Mouse (Mus musculus) G1E-ER4 (cell line): ENCODE results near the gene Zcrb1. TPM values are rescaled to one million over a fixed set of nuclear protein-coding genes. Genes with fewer than 3 reads are reported as not detected.

ENCODE experiments used
- GATA1 ChIP-seq: IDR thresholded peaks from one replicate; pipeline ENCODE4 v1.8.0; 2012; ENCODE audit warnings: low read length, inconsistent platforms
- polyA plus RNA-seq: library from polyadenylated mRNA; stranded (reverse); fragments of >175 nt; gene quantifications from 2 replicates; pipeline ENCODE4 v1.2.3, GENCODE M21; 2012

Gene Zcrb1
- polyA plus RNA-seq, result 98.1 and 155 TPM in 2 replicates

DNA sequence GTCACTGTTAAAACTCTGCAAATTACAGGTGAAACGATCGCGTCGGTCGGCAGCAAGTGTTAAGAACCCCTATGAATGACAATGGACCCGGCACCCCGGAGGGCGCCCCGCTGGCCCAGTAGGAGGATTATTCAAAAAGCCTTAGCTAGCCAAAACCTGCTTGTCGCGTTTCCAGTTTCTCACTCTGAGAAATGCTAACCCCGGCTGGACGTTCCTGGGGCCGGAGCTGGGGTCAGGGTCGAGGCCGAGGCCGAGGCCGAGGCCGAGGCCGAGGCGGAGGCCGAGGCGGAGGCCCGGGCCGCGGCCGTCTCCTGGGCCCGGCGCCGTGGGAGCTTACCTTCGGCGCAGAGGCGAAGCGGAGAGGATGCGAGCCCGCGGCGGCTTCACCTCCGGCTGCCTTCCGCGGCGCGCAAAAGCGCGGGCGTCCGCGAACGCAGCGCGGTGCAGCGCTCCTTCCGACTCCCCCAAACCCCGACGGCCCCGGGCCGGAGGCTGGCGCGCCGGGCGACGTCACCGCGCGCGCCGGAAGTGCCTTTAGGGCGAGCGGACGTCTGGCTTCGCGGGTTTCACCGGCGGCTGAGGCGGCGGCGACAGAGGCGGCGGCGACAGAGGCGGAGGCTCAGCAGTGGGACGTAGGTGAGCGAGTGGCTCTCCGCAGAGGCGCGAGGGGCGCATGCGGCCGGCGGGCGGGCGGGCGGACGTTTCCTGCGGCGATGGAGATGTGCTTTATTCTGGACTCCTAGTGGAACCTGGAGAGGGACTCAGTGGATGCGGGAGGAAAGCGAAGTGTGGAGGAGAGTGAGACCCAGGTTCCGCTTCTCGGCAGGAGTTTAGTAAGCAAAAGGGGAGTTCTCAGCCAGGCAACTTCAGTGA, at the start of gene Zcrb1, which contains the start of gene Pphln1:
TSS of gene Zcrb1 (minus strand) at position 509 of the 873 bp plus-strand sequence.
TSS of gene Pphln1 (plus strand) at position 525 of the 873 bp plus-strand sequence.
- TF ChIP-seq GATA1, result no peak

DNA sequence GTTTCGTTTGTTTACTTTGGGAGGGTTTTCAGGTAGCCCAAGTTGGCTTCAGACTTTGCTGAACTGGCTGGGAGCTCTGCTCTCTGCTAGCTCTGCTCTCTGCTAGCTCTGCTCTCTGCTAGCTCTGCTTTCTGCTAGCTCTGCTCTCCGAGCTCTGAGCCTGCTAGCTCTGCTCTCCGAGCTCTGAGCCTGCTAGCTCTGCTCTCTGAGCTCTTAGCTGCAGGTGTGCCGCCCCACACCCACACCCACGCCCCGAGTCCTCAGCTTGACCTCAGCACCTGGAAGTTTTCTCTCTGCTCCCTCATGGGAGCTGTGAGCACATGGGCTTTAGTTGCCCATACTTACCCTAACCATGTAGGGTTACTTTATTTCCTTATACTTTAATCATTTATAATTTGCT, 45.5 kb upstream of the Zcrb1 start:
- no peak for TF ChIP-seq GATA1

DNA sequence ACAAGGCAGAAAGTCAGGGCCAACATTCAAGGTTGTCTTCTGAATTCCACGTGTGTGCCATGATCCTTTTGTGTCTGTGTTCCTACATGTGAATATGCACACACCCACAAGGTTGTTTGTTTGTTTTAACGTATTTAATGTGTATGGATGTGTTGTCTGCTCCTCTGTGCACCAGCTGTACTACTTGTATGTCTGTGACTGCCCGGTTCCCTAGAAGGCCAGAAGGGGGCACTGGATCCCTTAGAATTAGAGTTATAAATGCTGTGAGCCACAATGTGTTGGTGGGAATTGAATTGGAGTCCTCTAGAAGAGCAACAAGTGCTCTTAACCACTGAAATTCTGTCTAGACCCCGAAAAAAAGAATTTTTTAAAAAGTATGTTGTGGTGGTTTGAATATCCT, 44.1 kb upstream of the Zcrb1 start:
- no peak for TF ChIP-seq GATA1

DNA sequence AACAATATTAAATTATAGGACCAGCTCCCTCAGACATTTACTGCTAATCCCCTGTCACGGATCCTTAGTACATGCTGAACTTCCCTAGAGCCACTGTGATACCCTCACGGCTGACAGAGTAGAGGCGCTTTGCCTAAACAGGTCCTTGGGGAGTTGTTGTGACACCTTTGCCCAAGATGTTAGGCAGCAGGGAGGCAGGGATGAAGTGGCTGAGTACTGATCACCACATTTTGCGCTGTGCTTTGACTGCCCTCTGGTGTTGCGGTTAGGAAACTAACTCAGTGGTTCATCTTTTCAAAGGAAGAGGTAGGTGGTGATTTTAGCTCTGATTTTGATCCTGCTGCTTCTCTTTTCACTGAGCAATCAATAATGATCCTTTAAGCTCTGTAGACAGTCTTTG, 40.5 kb upstream of the Zcrb1 start:
- TF ChIP-seq GATA1, result no peak

DNA sequence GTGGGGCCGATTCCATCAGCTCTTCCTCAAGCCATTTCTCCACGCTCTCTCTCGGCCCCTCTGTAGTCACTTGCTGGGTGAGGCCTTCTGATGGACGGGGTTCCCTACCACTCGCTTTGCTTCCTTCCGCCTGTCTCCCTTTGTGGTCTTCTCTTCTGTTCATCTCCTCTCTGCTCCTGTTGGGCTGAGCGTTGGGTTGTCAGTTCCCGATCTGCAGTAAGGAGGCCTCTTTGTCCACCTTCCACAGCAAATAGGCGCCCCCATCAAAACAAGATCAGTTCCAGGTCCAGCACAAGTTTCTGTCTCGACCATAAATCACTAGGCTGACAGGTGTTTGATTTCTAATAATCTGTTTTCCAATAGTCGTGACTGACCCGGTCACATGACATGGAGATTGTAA, 37.9 kb upstream of the Zcrb1 start:
- no peak for TF ChIP-seq GATA1

DNA sequence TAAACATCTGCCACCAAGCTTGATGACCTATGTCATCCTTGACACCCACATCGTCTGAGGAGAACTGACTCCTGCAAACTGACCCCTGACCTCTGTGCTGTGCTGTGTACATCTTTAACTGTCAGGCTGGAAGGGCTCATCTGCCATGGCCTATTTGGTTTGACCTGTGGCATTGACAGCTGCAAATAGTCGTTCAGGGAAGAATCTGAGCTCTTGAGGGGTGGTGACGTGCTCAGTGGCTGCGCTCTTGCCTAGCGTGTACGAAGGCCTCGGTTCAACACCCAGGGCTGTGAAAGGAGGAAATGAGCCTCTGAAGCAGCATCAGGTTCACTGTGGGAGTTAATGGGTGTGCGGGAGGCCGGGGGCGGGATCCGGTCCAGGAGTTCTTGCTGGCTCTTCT, 35.7 kb upstream of the Zcrb1 start:
- TF ChIP-seq GATA1, result no peak

DNA sequence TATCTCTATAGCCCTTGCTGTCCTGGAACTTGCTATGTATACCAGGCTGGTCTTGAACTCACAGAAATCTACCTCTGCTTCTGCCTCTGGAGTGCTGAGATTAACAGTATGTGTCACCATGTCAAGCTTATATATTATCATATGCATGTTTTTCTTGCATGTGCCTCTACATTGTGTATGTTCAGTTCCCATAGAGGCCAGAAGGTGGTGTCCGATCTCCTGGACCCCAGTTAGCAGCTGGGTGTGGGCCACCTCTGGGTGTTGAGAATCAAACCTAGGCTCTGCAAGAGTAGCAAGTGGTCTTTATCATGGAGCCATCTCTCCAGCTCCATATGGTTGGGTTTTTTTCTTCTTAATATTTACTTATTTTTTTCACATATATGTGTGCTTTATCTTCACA, 24.4 kb upstream of the Zcrb1 start:
- TF ChIP-seq GATA1, result no peak

DNA sequence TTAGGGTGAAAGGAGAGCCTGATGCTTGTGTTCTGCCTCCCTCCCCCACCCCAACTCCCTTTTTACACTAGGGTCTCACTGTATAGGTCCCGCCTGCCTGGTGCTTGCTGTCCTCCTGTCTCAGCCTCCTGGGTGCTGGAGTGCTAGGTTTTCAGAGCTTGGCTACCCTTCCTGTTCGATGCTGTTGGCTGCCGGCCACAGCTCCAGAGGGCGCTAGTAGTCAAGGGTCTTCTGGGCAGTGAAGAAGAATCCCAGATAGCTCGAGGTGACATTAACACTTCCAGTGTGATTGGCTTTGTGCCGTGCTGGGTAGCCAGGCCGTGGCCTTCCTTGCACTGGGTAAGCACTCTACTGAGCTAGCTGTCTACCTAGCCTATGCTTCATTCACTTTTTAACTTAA, 22.5 kb upstream of the Zcrb1 start:
- TF ChIP-seq GATA1, result no peak

DNA sequence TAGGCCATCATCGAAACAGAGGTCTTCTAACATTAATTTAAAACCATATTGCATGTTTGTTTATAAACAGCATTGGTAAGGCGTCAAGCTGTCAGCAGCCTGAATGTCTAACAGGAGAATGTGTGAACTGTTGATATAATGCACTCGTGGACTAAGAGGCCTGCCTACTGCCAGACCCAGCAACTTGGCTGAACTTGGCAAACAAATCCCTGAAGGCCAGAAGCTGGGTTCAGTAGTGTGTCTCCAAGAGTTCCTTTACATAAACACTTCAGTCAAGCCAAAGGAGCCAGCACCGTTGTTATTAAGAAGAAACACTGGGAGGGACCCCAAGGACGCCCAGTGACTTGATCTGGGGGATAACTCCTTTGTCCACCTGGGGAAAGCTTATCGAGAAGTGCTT, 18.2 kb upstream of the Zcrb1 start:
- TF ChIP-seq GATA1, result no peak

DNA sequence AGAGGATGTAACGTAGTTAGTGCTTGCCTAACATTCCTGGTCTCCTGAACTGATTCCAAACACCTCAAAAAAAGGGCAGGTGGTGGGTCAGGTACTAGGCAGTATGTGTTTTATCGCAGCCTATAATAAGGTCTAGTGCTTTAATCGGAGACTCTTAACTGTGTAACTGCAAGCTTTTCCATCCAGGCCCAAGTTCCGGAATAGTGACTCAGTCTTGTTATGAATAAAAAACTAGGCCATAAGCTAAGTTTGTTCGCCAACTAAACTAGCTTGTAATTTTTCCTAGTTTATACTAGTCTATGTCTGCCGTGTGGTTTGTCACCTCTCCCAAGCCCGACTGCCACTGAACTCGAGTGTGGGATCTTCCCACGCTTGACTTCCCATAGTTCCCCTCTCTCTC, 16.3 kb upstream of the Zcrb1 start:
- no peak for TF ChIP-seq GATA1

DNA sequence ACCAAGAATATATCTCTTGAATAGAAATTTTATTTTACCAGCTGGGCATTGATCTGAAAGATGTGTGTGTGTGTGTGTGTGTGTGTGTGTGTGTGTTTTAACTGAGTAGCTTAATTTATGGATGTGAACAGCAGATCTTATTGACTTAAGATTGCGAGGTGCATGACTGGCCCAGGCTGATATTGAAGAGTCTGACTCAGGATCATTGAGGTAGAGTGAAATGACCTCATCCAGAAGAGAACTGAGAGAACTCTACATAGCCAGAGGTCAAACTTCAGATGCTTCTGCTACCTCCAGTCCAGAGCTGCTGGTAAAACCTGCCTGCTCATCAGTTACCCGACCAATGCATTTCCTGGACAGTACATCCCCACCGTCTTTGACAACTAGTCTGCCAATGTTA, 14.3 kb upstream of the Zcrb1 start:
- no peak for TF ChIP-seq GATA1

DNA sequence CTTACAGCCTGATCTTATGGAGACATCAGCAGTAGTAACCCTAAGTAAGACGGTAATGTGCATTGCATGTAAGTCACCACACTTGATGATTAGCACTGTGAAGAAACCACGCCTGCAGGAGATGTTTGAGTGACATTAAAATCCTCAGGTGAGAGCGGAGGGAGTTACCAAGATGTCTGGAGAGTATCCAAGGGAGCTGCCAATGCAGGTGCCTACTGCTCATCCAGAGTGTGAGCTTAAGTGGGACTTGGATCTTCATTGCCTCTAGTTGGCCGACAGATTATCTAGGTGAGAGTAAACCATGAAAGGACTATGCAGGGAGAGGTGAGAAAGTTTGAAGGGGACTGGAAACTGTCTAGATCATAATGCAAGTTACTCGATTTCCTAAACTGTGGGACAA, 8.4 kb upstream of the Zcrb1 start:
- TF ChIP-seq GATA1, result no peak

DNA sequence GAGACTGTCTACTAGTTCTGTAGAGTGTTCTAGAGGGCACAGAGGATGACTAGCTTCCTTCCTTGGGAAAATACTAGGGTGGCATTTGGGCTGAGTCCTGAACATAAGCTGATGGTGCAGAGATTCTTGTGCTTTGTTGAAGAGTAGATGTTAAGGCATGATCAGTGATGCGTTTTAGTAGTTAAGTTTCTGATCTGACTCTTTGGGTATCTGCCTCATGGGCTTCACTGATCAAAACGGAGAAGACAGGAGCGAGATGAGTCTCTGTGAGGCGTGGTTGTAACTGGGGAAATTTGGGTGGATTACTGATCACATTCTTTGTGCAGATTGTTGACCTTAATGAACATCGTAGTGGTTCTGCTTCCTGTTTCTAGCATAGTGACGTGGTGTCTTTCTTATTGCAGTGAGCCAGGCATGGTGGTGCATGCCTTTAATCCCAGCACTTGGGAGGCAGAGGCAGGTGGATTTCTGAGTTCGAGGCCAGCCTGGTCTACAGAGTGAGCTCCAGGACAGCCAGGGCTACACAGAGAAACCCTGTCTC, 7.4 kb upstream of the Zcrb1 start:
- TF ChIP-seq GATA1, result no peak

DNA sequence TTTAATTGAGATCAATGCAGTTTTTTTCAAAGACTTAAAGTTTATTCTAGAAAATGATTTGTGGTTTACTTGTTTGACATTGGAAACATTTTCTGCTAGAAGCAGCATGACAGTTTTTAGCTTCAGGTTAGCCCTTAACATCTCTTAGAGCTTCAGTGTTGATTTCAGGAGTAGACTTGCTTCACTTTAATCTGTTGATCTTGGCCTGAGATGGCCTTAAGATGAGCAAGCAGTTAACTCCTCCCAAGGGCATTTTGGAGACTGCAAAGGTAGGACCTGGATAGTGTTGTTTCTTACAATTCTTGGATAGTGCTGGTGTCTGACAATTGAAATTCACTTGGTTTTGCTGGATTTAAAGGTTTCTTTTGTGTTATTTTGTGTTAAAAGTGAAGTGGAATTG, 6.7 kb upstream of the Zcrb1 start:
- TF ChIP-seq GATA1, result no peak

DNA sequence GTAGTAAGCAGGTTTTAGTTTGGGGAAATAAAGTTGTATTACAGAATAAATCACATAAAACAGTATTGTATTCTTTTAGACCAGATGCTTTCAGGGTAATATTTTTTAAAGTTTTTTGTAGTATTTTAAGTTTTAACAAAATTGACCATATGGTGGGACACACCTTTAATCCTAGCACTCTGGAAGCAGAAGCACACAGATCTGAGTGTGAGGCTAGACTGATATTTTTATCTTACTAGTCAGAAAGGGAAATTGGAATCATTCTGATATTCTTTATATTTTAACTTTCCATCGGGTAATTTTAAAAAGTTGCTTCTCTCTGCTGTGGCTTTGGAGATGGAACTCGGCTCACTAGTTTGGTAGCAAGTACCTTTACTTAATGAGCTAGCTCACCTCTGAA, 4.6 kb upstream of the Zcrb1 start:
- TF ChIP-seq GATA1, result no peak

DNA sequence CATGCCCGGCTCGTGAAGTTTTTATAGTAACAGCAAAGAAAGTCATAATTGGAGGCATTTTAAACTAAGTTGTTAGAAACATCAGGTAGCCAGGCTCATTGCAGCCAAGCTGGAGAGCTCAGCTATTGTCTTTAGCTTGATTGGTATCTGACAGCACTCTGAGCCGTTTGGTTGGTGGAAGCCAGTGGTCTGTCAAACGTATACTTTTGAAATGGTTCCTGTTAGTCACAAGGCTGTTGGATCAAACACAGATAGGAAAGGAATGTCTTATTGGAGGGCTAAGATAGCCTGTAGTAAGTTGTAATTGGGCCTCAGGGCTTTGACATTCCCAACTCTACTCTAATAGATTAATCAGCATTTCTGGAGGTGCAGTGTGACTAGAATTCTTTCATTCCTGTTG, 3.3 kb upstream of the Zcrb1 start:
- no peak for TF ChIP-seq GATA1
